Mouse (Mus musculus): Measurements from ENCODE around the gene Usb1.

- TF ChIP-seq CTCF (conservative IDR thresholded peaks at IDR 0.05; ENCODE audit: low read length) (no peak), NANOG (IDR thresholded peaks at IDR 0.05; ENCODE audit: borderline replicate concordance, low read length) (no peak), POU5F1 (IDR thresholded peaks at IDR 0.05; ENCODE audit: borderline replicate concordance, low read length) (no peak)
Measured at GRCm38 (mm10) chr8:95373389-95374002, 41.4 kb downstream of the Usb1 start.
